Mouse (Mus musculus) midbrain, embryonic 13.5 days (tissue): ENCODE results near the gene Krt5. TPM values are rescaled to one million over a fixed set of nuclear protein-coding genes. Genes with fewer than 3 reads are reported as not detected.

ENCODE experiments used
- ATAC-seq: fragments of 200-750 bp; cut with Nextera tagmentation; 2 replicates; pipeline ENCODE4 v1.8.0; 2017; ENCODE audit warnings: mild to moderate bottlenecking, moderate TSS enrichment, moderate library complexity
- H3K27ac ChIP-seq: fragments of 300-500 bp; sonication (generic); 2 replicates; pipeline ENCODE4 v1.5.1; 2015; ENCODE audit warnings: inconsistent platforms, mild to moderate bottlenecking, moderate library complexity
- H3K27me3 ChIP-seq: fragments of 300-500 bp; sonication (generic); 2 replicates; pipeline ENCODE4 v1.6.1; 2015; ENCODE audit warnings: mild to moderate bottlenecking, inconsistent platforms
- H3K36me3 ChIP-seq: fragments of 300-500 bp; sonication (generic); 2 replicates; pipeline ENCODE4 v1.6.1; 2015; ENCODE audit warnings: mild to moderate bottlenecking, inconsistent platforms
- H3K4me1 ChIP-seq: fragments of 300-500 bp; sonication (generic); replicated peaks from 2 replicates; pipeline ENCODE4 v1.6.1; 2015; ENCODE audit warnings: inconsistent platforms
- H3K4me2 ChIP-seq: fragments of 300-500 bp; sonication (generic); replicated peaks from 2 replicates; pipeline ENCODE4 v1.6.1; 2015; ENCODE audit warnings: moderate library complexity, mild to moderate bottlenecking, inconsistent platforms
- H3K4me3 ChIP-seq: fragments of 300-500 bp; sonication (generic); replicated peaks from 2 replicates; pipeline ENCODE4 v1.5.1; 2015; ENCODE audit warnings: mild to moderate bottlenecking, inconsistent platforms
- H3K9ac ChIP-seq: fragments of 300-500 bp; sonication (generic); replicated peaks from 2 replicates; pipeline ENCODE4 v1.6.1; 2015; ENCODE audit warnings: mild to moderate bottlenecking, inconsistent platforms
- H3K9me3 ChIP-seq: fragments of 300-500 bp; sonication (generic); 2 replicates; pipeline ENCODE4 v1.6.1; 2016; ENCODE audit warnings: mild to moderate bottlenecking, inconsistent platforms
- WGBS: fragments of 180-500 bp; shearing (Covaris S2); methylation state at CpG from one replicate; pipeline ENCODE4 v1.1.7; 2015; 5-methylcytosine and 5-hydroxymethylcytosine counted together
- polyA plus RNA-seq: library from polyadenylated mRNA; unstranded; fragments of >200 nt; fragmentation: Nextera tagmentation; extraction: Ambion mirVana; gene quantifications from 2 replicates; pipeline ENCODE4 v1.2.1, GENCODE M21; 2015

Gene Krt5
- polyA plus RNA-seq: 0.19 and 0.26 TPM in 2 replicates

GRCm38 (mm10) chr15:101712720-101713119 is at the start of gene Krt5:
TSS of gene Krt5 (minus strand) at chr15:101712898.
- H3K27me3 ChIP-seq: no peaks in the 10 kb centered on the region
- no peaks in the 10 kb centered on the region for H3K36me3 ChIP-seq
- no peak within 1 kb of the TSS for H3K4me2 ChIP-seq
- ATAC-seq: no peak
- H3K27ac ChIP-seq: no peak within 1 kb of the TSS
- no peaks in the 10 kb centered on the region for H3K9me3 ChIP-seq
- H3K4me3 ChIP-seq: no peak within 1 kb of the TSS
- no peak within 1 kb of the TSS for H3K9ac ChIP-seq
- no peaks in the 10 kb centered on the region for H3K4me1 ChIP-seq
- 75% methylated on average over 13 of the region's 13 CpGs for WGBS

- H3K4me3 ChIP-seq: no peak within 1 kb of the TSS
- 58% methylated on average over 14 of the region's 14 CpGs for WGBS
- H3K4me2 ChIP-seq: no peak within 1 kb of the TSS
- H3K4me1 ChIP-seq: no peaks in the 10 kb centered on the region
- ATAC-seq: no peak
- H3K36me3 ChIP-seq: no peaks in the 10 kb centered on the region
- H3K9me3 ChIP-seq: no peaks in the 10 kb centered on the region
- H3K27ac ChIP-seq: no peak within 1 kb of the TSS
- H3K27me3 ChIP-seq: no peaks in the 10 kb centered on the region
- no peak within 1 kb of the TSS for H3K9ac ChIP-seq
Measured at GRCm38 (mm10) chr15:101742711-101743110, 30.0 kb upstream of the Krt5 start, which contains the start of gene Krt71. TSS of gene Krt71 (minus strand) at chr15:101743109.

- H3K4me1 ChIP-seq: no peaks in the 10 kb centered on the region
- no peak overlapping the region for H3K9ac ChIP-seq
- H3K27ac ChIP-seq: no peak overlapping the region
- no peak for ATAC-seq
- H3K36me3 ChIP-seq: no peaks in the 10 kb centered on the region
- no peak overlapping the region for H3K4me2 ChIP-seq
- H3K4me3 ChIP-seq: no peak overlapping the region
- H3K9me3 ChIP-seq: no peaks in the 10 kb centered on the region
- whole genome bisulfite sequencing: 73% methylated on average over 7 of the region's 7 CpGs
- no peaks in the 10 kb centered on the region for H3K27me3 ChIP-seq
Measured at GRCm38 (mm10) chr15:101737786-101738185, 25.1 kb upstream of the Krt5 start.

- no peak overlapping the region for H3K27ac ChIP-seq
- no peaks in the 10 kb centered on the region for H3K27me3 ChIP-seq
- H3K4me1 ChIP-seq: no peaks in the 10 kb centered on the region
- H3K9ac ChIP-seq: no peak overlapping the region
- no peak for ATAC-seq
- no peaks in the 10 kb centered on the region for H3K9me3 ChIP-seq
- no peak overlapping the region for H3K4me2 ChIP-seq
- H3K4me3 ChIP-seq: no peak overlapping the region
- H3K36me3 ChIP-seq: no peaks in the 10 kb centered on the region
Measured at GRCm38 (mm10) chr15:101730653-101731052, 18.0 kb upstream of the Krt5 start.

- 75% methylated on average over 5 of the region's 5 CpGs for WGBS
Measured at GRCm38 (mm10) chr15:101724686-101725085, 12.0 kb upstream of the Krt5 start.

GRCm38 (mm10) chr15:101715831-101716230 is 3.1 kb upstream of the Krt5 start:
- 84% methylated on average over 3 of the region's 3 CpGs for WGBS

More at GRCm38 (mm10) chr15:101724686-101725085, 12.0 kb upstream of the Krt5 start:
- Histone ChIP-seq H3K9ac (no peak overlapping the region), H3K27me3 (no peaks in the 10 kb centered on the region), H3K9me3 (no peaks in the 10 kb centered on the region), H3K36me3 (no peaks in the 10 kb centered on the region), H3K4me3 (no peak overlapping the region), H3K4me2 (no peak overlapping the region), H3K4me1 (no peaks in the 10 kb centered on the region), H3K27ac (no peak overlapping the region)
- ATAC-seq: no peak

GRCm38 (mm10) chr15:101714356-101714755 is 1.7 kb upstream of the Krt5 start:
- no peak overlapping the region for H3K4me3 ChIP-seq

More at GRCm38 (mm10) chr15:101715831-101716230, 3.1 kb upstream of the Krt5 start:
- no peaks in the 10 kb centered on the region for H3K27me3 ChIP-seq
- no peak overlapping the region for H3K9ac ChIP-seq
- ATAC-seq: no peak
- no peak overlapping the region for H3K27ac ChIP-seq
- H3K4me3 ChIP-seq: no peak overlapping the region
- H3K9me3 ChIP-seq: no peaks in the 10 kb centered on the region
- H3K36me3 ChIP-seq: no peaks in the 10 kb centered on the region
- H3K4me1 ChIP-seq: no peaks in the 10 kb centered on the region
- no peak overlapping the region for H3K4me2 ChIP-seq

GRCm38 (mm10) chr15:101713731-101714130 is 1.0 kb upstream of the Krt5 start:
- H3K4me2 ChIP-seq: no peak overlapping the region
- WGBS: 68% methylated on average over 8 of the region's 8 CpGs
- no peak overlapping the region for H3K27ac ChIP-seq
- H3K9ac ChIP-seq: no peak overlapping the region
- no peak overlapping the region for H3K4me3 ChIP-seq
- H3K4me1 ChIP-seq: no peaks in the 10 kb centered on the region
- H3K9me3 ChIP-seq: no peaks in the 10 kb centered on the region
- ATAC-seq: no peak
- no peaks in the 10 kb centered on the region for H3K36me3 ChIP-seq
- H3K27me3 ChIP-seq: no peaks in the 10 kb centered on the region

More at GRCm38 (mm10) chr15:101714356-101714755, 1.7 kb upstream of the Krt5 start:
- Histone ChIP-seq H3K27ac (no peak overlapping the region), H3K9ac (no peak overlapping the region), H3K9me3 (no peaks in the 10 kb centered on the region), H3K4me1 (no peaks in the 10 kb centered on the region), H3K4me2 (no peak overlapping the region), H3K27me3 (no peaks in the 10 kb centered on the region), H3K36me3 (no peaks in the 10 kb centered on the region)
- 89% methylated on average over 5 of the region's 5 CpGs for WGBS
- ATAC-seq: no peak

- no peak overlapping the region for H3K4me3 ChIP-seq
- no peaks in the 10 kb centered on the region for H3K4me1 ChIP-seq
- no peak overlapping the region for H3K27ac ChIP-seq
- H3K4me2 ChIP-seq: no peak overlapping the region
- no peaks in the 10 kb centered on the region for H3K9me3 ChIP-seq
- 67% methylated on average over 11 of the region's 11 CpGs for WGBS
- H3K36me3 ChIP-seq: no peaks in the 10 kb centered on the region
- no peak overlapping the region for H3K9ac ChIP-seq
- no peaks in the 10 kb centered on the region for H3K27me3 ChIP-seq
- no peak for ATAC-seq
Measured at GRCm38 (mm10) chr15:101708683-101709082, 4.0 kb downstream of the Krt5 start.

GRCm38 (mm10) chr15:101707454-101707853 is 5.2 kb downstream of the Krt5 start:
- Histone ChIP-seq H3K9me3 (no peaks in the 10 kb centered on the region), H3K27me3 (no peaks in the 10 kb centered on the region), H3K27ac (no peak overlapping the region), H3K36me3 (no peaks in the 10 kb centered on the region), H3K9ac (no peak overlapping the region), H3K4me2 (no peak overlapping the region), H3K4me1 (no peaks in the 10 kb centered on the region), H3K4me3 (no peak overlapping the region)
- no peak for ATAC-seq
- 90% methylated on average over 9 of the region's 9 CpGs for WGBS

- Histone ChIP-seq H3K27me3 (no peaks in the 10 kb centered on the region), H3K4me3 (no peak overlapping the region), H3K36me3 (no peaks in the 10 kb centered on the region), H3K9ac (no peak overlapping the region), H3K9me3 (no peaks in the 10 kb centered on the region), H3K27ac (no peak overlapping the region), H3K4me2 (no peak overlapping the region), H3K4me1 (no peaks in the 10 kb centered on the region)
- WGBS: 67% methylated on average over 4 of the region's 4 CpGs
- no peak for ATAC-seq
Measured at GRCm38 (mm10) chr15:101704066-101704465, 8.6 kb downstream of the Krt5 start.

- ATAC-seq: no peak
- H3K4me1 ChIP-seq: no peaks in the 10 kb centered on the region
- no peaks in the 10 kb centered on the region for H3K36me3 ChIP-seq
- no peaks in the 10 kb centered on the region for H3K27me3 ChIP-seq
- H3K4me3 ChIP-seq: no peak overlapping the region
- 18% methylated on average over 2 of the region's 2 CpGs for WGBS
- H3K9me3 ChIP-seq: no peaks in the 10 kb centered on the region
- no peak overlapping the region for H3K27ac ChIP-seq
- H3K9ac ChIP-seq: no peak overlapping the region
- no peak overlapping the region for H3K4me2 ChIP-seq
Measured at GRCm38 (mm10) chr15:101702380-101702779, 10.3 kb downstream of the Krt5 start.

GRCm38 (mm10) chr15:101699866-101700265 is 12.8 kb downstream of the Krt5 start:
- Histone ChIP-seq H3K9me3 (no peaks in the 10 kb centered on the region), H3K4me2 (no peak overlapping the region), H3K27ac (no peak overlapping the region), H3K4me3 (no peak overlapping the region), H3K36me3 (no peaks in the 10 kb centered on the region), H3K27me3 (no peaks in the 10 kb centered on the region), H3K9ac (no peak overlapping the region), H3K4me1 (no peaks in the 10 kb centered on the region)
- 79% methylated on average over 8 of the region's 8 CpGs for WGBS
- ATAC-seq: no peak
